Mouse (Mus musculus): Measurements from ENCODE around the gene Fdx1. TPM values are rescaled to one million over a fixed set of nuclear protein-coding genes. Genes with fewer than 3 reads are reported as not detected.

Gene Fdx1
- total RNA-seq, 4 experiments from 2014 or later = 15.2 to 18.0 (median 17.8) TPM

DNA sequence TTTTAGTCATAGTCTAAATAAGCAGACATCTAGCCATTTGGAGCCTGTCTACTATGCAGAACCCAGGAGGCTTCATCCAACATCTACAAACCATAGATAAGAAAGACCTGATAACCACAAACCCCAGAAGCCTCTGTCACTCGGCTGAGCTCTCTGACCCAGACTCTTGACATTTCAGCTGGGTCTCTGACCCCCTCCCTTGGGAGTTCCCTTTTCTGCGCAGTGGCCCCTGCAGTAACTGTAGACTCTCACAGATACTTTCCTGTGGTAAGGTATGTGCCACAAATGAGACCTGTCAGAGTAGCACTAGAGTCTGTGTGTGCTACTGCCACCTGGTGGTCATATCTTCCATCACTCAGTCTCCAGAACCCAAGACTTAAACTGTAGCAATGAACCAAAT lies 54.5 kb downstream of the Fdx1 start:
- DNase-seq (ENCODE audit: low spot score in 2 of 2) = peak; percentile 39 to 46

DNA sequence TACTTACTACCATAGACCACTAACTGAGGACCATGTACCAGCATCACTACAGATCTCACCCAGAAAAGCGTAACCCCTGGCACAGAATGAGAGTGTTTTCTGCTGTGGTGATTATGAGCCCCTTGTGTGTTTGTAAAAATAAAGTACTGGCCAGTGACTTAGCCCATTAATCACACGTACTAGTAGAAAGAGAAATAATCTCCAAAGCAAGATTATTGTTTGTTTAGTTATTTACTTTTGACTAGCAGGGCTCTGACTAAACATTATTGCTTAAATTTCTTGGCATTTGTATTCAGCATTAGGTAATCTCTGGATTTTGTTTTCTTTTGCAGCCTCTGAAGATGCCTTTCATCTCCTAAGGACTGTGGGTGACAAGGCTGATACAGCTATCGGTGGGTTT lies 55.1 kb downstream of the Fdx1 start:
- DNase-seq (ENCODE audit: low spot score in 2 of 2) = no peak

DNA sequence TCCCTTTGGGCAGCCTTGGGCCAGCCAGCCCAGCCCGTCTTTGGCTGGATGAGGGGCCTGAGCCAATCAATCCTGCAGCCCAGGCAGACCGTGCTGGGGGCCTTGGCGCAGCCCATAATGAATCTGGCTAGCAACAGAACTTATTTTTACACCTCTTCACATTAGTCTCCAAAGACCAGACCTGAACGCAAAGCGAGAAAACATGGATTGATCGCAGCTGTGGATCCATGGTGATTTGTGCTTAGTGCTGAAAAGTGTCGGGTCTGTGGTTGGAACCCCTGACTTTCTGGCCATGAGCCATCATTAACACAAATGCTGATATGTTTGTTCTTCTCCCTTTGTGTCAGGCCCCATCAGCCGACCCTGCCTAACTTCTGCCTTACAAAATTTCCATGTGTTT lies 56.4 kb downstream of the Fdx1 start:
- no peak for DNase-seq (ENCODE audit: low spot score in 2 of 2)

Other genes starting within 250 kb of the Fdx1 start
- gene Arhgap20, start 198.2 kb downstream of the Fdx1 start, total RNA-seq (2022) = 10 to 100 TPM; 72.4 to 85.5 (median 78.3) TPM
- gene Rdx, start 83.6 kb upstream of the Fdx1 start, total RNA-seq (2022) = 10 to 100 TPM; 55.9 to 61.3 (median 60.1) TPM
- 10 to 100 TPM; 12.1 to 13.6 (median 13.3) TPM for gene Zc3h12c, start 205.0 kb upstream of the Fdx1 start, total RNA-seq (2022)